Mouse (Mus musculus): ENCODE measurements around the gene Fam50b.

GRCm38 (mm10) chr13:34715437-34715838, 19.2 kb upstream of the Fam50b start:
- no peak for TF ChIP-seq FLI1 (IDR thresholded peaks at IDR 0.05; ENCODE audit: low read length)
- no peak for TF ChIP-seq GATA1 (IDR thresholded peaks at IDR 0.05; ENCODE audit: borderline replicate concordance, low read length)

Measured in megakaryocyte, embryonic 14.5 days (primary cell).